ENCODE assay signal across 15 mouse cellular contexts in the genomic region with DNA sequence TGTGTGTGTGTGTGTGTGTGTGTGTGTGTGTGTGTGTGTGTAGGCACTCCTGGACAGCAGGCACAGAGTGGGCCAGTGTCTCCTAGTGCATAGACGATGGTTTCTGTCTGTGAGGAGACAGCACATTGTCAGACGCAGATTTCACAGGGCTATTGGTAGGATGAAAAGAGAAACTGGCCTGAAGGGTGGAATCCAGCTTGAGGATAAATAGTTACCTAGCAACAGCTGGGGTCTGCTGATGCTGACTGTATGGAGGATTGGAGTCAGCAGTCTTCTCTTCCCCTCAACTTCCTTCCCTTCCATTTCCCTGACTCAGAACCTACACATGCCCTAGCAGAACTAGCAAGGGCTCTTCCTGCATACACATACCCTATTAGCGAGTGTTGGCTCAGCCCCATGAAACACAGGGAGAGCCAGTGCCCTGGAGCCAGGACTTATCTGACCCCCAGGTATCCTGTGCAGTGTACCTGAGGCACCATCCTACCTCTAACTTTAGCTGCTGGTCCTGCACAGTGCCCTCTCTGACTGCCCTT. TPM values are rescaled to one million over a fixed set of nuclear protein-coding genes. Genes with fewer than 3 reads are reported as not detected.
A peak's percentile ranks its signal among the peaks of the same experiment; 100 is the strongest.
DNase-seq lines count a peak whose midpoint lies in the region; ATAC-seq and TF ChIP-seq lines count a peak whose summit lies in the region.
"Had no signal": no experiment of that assay in that cellular context is flagged by ENCODE, and none has a peak within 500 bp of the region (broad histone marks: within the 10 kb centered on the region; RNA-seq: fewer than 3 reads in every experiment).

No protein-coding gene starts in this region.

- no peak for TF ChIP-seq CTCF in heart, adult 2 months (IDR thresholded peaks at IDR 0.05)
- no peak for TF ChIP-seq CTCF in stomach, postnatal 0 days (IDR thresholded peaks at IDR 0.05; ENCODE audit: low read depth)

- H3K4me3 ChIP-seq in heart, adult 2 months: no peak overlapping the region
- H3K4me3 ChIP-seq in stomach, embryonic 14.5 days (ENCODE audit: low read depth, low read length): no peak overlapping the region
- H3K4me3 ChIP-seq in stomach, postnatal 0 days (ENCODE audit: low read depth, low read length): no peak overlapping the region
- no peak overlapping the region for H3K4me3 ChIP-seq in midbrain, embryonic 13.5 days (replicated peaks)
- H3K4me3 ChIP-seq: limb, embryonic 10.5 days had no signal

- no peaks in the 10 kb centered on the region for H3K79me2 ChIP-seq in heart, adult 2 months (replicated peaks; ENCODE audit: control insufficient read depth, insufficient read depth, low read length)

- no peak for TF ChIP-seq EP300 in heart, adult 2 months (IDR thresholded peaks at IDR 0.05; ENCODE audit: insufficient read depth, low read depth, low read length)
- TF ChIP-seq EP300 in stomach, postnatal 0 days (optimal IDR thresholded peaks at IDR 0.05): no peak

- no peaks in the 10 kb centered on the region for H3K36me3 ChIP-seq in heart, adult 2 months (ENCODE audit: control insufficient read depth, insufficient read depth, low read length)
- no peaks in the 10 kb centered on the region for H3K36me3 ChIP-seq in stomach, embryonic 14.5 days (ENCODE audit: control insufficient read depth, insufficient read depth, low read length)
- H3K36me3 ChIP-seq in stomach, postnatal 0 days (ENCODE audit: control insufficient read depth, insufficient read depth, low read length): no peaks in the 10 kb centered on the region
- H3K36me3 ChIP-seq in midbrain, embryonic 13.5 days: no peaks in the 10 kb centered on the region
- H3K36me3 ChIP-seq: limb, embryonic 10.5 days had no signal

- TF ChIP-seq POLR2A in heart, adult 2 months (IDR thresholded peaks at IDR 0.05; ENCODE audit: insufficient read depth, low read depth, low read length): no peak

- no peaks in the 10 kb centered on the region for H3K9me3 ChIP-seq in stomach, embryonic 14.5 days (ENCODE audit: control insufficient read depth, low read depth, low read length)
- H3K9me3 ChIP-seq in stomach, postnatal 0 days (ENCODE audit: control insufficient read depth, low read length): no peaks in the 10 kb centered on the region
- no peaks in the 10 kb centered on the region for H3K9me3 ChIP-seq in midbrain, embryonic 13.5 days
- H3K9me3 ChIP-seq: limb, embryonic 10.5 days had no signal

- no peak overlapping the region for H3K9ac ChIP-seq in heart, adult 2 months (ENCODE audit: low read depth, low read length)
- H3K9ac ChIP-seq in stomach, embryonic 14.5 days (replicated peaks; ENCODE audit: low read depth, low read length): no peak overlapping the region
- H3K9ac ChIP-seq in stomach, postnatal 0 days (ENCODE audit: low read length): no peak overlapping the region
- no peak overlapping the region; the same call in 1 of the 2 replicates for H3K9ac ChIP-seq in midbrain, embryonic 13.5 days (replicated peaks)

- H3K27ac ChIP-seq in heart, adult 2 months: no peak overlapping the region
- no peak overlapping the region for H3K27ac ChIP-seq in stomach, embryonic 14.5 days (ENCODE audit: low read length)
- no peak overlapping the region for H3K27ac ChIP-seq in stomach, postnatal 0 days (replicated peaks)
- H3K27ac ChIP-seq in midbrain, embryonic 13.5 days: peak overlapping the region; percentile 32; the same call in 1 of the 2 replicates
- H3K27ac ChIP-seq: limb, embryonic 10.5 days had no signal

- peak; percentile 19 to 46 for DNase-seq in heart, adult 9 months (ENCODE audit: low spot score in 2 of 2)
- no peak for DNase-seq in heart, adult 2 months
- no peak for DNase-seq in stomach, postnatal 0 days (ENCODE audit: low spot score)
- no peak for DNase-seq in cerebellum, adult 18-20 months
- DNase-seq in gastrocnemius, adult 18-20 months (ENCODE audit: low spot score): no peak
- DNase-seq: cerebellum, adult 2 months; gastrocnemius, postnatal 36 days; lung, adult 18-20 months; lung, postnatal 36 days; thymus, adult 18-20 months had no signal

- ATAC-seq in stomach, embryonic 14.5 days (ENCODE audit: insufficient number of reproducible peaks, insufficient read depth, low FRiP score, low read depth): 0 out of 2 replicates have a peak, but pooled peaks have one; percentile 19
- no peak for ATAC-seq in stomach, postnatal 0 days (ENCODE audit: low FRiP score, low TSS enrichment)
- ATAC-seq in midbrain, embryonic 13.5 days: peak; percentile 21; the same call in 1 of the 2 replicates
- ATAC-seq: inflammation-experienced regulatory T-cells, adult 6 months had no signal

- H3K4me2 ChIP-seq in stomach, embryonic 14.5 days (replicated peaks; ENCODE audit: low read depth, low read length): no peak overlapping the region
- H3K4me2 ChIP-seq in stomach, postnatal 0 days (replicated peaks; ENCODE audit: low read depth): no peak overlapping the region
- no peak overlapping the region for H3K4me2 ChIP-seq in midbrain, embryonic 13.5 days (replicated peaks)

- H3K27me3 ChIP-seq in heart, adult 2 months (ENCODE audit: control insufficient read depth, insufficient read depth, low read length): no peaks in the 10 kb centered on the region
- H3K27me3 ChIP-seq in stomach, embryonic 14.5 days (ENCODE audit: control insufficient read depth, insufficient read depth, low read length): no peaks in the 10 kb centered on the region
- H3K27me3 ChIP-seq in stomach, postnatal 0 days (ENCODE audit: control insufficient read depth, insufficient read depth, low read length): no peaks in the 10 kb centered on the region
- H3K27me3 ChIP-seq in midbrain, embryonic 13.5 days: no peaks in the 10 kb centered on the region

- 62% methylated on average over 3 of the region's 3 CpGs for WGBS in heart, adult 2 months
- WGBS in stomach, embryonic 14.5 days: 52% methylated on average over 3 of the region's 3 CpGs
- 56% methylated on average over 3 of the region's 3 CpGs for WGBS in stomach, postnatal 0 days
- WGBS in midbrain, embryonic 13.5 days: 25% methylated on average over 3 of the region's 3 CpGs

- no peaks in the 10 kb centered on the region for H3K4me1 ChIP-seq in heart, adult 2 months (ENCODE audit: control insufficient read depth, insufficient read depth, low read length)
- H3K4me1 ChIP-seq in stomach, embryonic 14.5 days (ENCODE audit: control insufficient read depth, insufficient read depth, low read length): no peaks in the 10 kb centered on the region
- H3K4me1 ChIP-seq in stomach, postnatal 0 days (replicated peaks; ENCODE audit: control insufficient read depth, insufficient read depth): no peaks in the 10 kb centered on the region
- peaks cover 33% of the 10 kb centered on the region for H3K4me1 ChIP-seq in midbrain, embryonic 13.5 days (replicated peaks)
- H3K4me1 ChIP-seq: limb, embryonic 10.5 days had no signal

- intact Hi-C loops in heart, adult 2 months (cut with DNase I): loop anchor here (10.0 kb wide), 1 partner anchor 494 kb away; no protein-coding TSS in a partner anchor

RNA-seq across cellular contexts. Expression of a gene that starts 23.7 kb away (rescaled TPM):
- under 1 TPM; 0.08 to 0.32 TPM for total RNA-seq in heart, adult 2 months (2021)
- 0.12 and 0.21 TPM in 2 replicates for polyA plus RNA-seq in heart, adult 2 months (2012; rRNA removed)
- polyA plus RNA-seq in stomach, embryonic 14.5 days (2014; fragmentation: Nextera tagmentation; extraction: Ambion mirVana): not detected in 2 replicates
- polyA plus RNA-seq in stomach, postnatal 0 days (2015; fragmentation: Nextera tagmentation; extraction: Ambion mirVana): 0.07 TPM in 1 of 2 replicates, not detected in the other
- 85.6 and 88.9 TPM in 2 replicates for polyA plus RNA-seq in midbrain, embryonic 13.5 days (2015; fragmentation: Nextera tagmentation; extraction: Ambion mirVana)
- under 1 TPM; 0.17 to 0.23 TPM for total RNA-seq in gastrocnemius, adult 18-20 months (2021)
- total RNA-seq: monocyte, adult 5-6 weeks had no signal
- polyA plus RNA-seq: limb, embryonic 10.5 days had no signal

Comparison
In these comparisons a context has a peak if more than half of its experiments do, and no peak if none do; other contexts are left out.
1. DNase-seq: peak in heart, adult 9 months (2 of 2); none in heart, adult 2 months (0 of 2), stomach, postnatal 0 days (single experiment), cerebellum, adult 18-20 months (0 of 2) and gastrocnemius, adult 18-20 months (single experiment).
2. RNA of a gene that starts 23.7 kb away (polyA plus RNA-seq): 85.6 to 88.9 TPM in midbrain, embryonic 13.5 days; 0.12 to 0.21 TPM in heart, adult 2 months, 0.07 TPM in stomach, postnatal 0 days and not detected in stomach, embryonic 14.5 days; every median in the first group is over 10 times any median in the second.